Mouse (Mus musculus) liver, adult 2 months (tissue): ENCODE measurements around the gene Gm26602. TPM values are rescaled to one million over a fixed set of nuclear protein-coding genes. Genes with fewer than 3 reads are reported as not detected.
A peak's percentile ranks its signal among the peaks of the same experiment; 100 is the strongest.

Experiments used
- DNase-seq: peaks from one replicate; pipeline ENCODE4 v3.0.0-alpha.2; 2011; ENCODE audit warnings: low read depth, low spot score; ENCODE audit errors: extremely low read depth
- H3K27ac ChIP-seq: fragments of 200-500 bp; replicated peaks from 2 replicates; pipeline ENCODE4 v1.5.1; 2012; ENCODE audit warnings: low read depth, mild to moderate bottlenecking, control low read depth, inconsistent platforms, low read length; ENCODE audit not compliant: insufficient read depth
- H3K27me3 ChIP-seq: fragments of 200-500 bp; 2 replicates; pipeline ENCODE4 v1.6.1; 2012; ENCODE audit warnings: mild to moderate bottlenecking, moderate library complexity, low read length, inconsistent platforms; ENCODE audit not compliant: control insufficient read depth, insufficient read depth
- H3K36me3 ChIP-seq: fragments of 200-500 bp; 2 replicates; pipeline ENCODE4 v1.6.1; 2012; ENCODE audit warnings: low read length, inconsistent platforms; ENCODE audit not compliant: control insufficient read depth, insufficient read depth
- H3K4me1 ChIP-seq: fragments of 200-500 bp; 2 replicates; pipeline ENCODE4 v1.6.1; 2011; ENCODE audit warnings: low read length; ENCODE audit not compliant: control insufficient read depth, insufficient read depth
- H3K4me3 ChIP-seq: fragments of 200-500 bp; 2 replicates; pipeline ENCODE4 v1.5.1; 2011; ENCODE audit warnings: low read depth, mild to moderate bottlenecking, control low read depth, low read length, moderate library complexity; ENCODE audit not compliant: insufficient read depth
- H3K79me2 ChIP-seq: fragments of 200-500 bp; 2 replicates; pipeline ENCODE4 v1.6.1; 2012; ENCODE audit warnings: inconsistent platforms, mild to moderate bottlenecking, low read length, moderate library complexity; ENCODE audit not compliant: control insufficient read depth, insufficient read depth
- H3K9ac ChIP-seq: fragments of 200-500 bp; 2 replicates; pipeline ENCODE4 v1.6.1; 2012; ENCODE audit warnings: low read depth, mild to moderate bottlenecking, control low read depth, inconsistent platforms, low read length
- CTCF ChIP-seq: fragments of 200-500 bp; IDR thresholded peaks from 2 replicates; pipeline ENCODE4 v1.5.1; 2011; ENCODE audit warnings: low read depth, low read length, control low read depth
- POLR2A ChIP-seq: fragments of 200-500 bp; IDR thresholded peaks from 2 replicates; pipeline ENCODE4 v1.6.1; 2011; ENCODE audit warnings: low read length, control low read depth; ENCODE audit not compliant: insufficient read depth; ENCODE audit errors: extremely low read depth
- WGBS: fragments of 180-500 bp; shearing (Covaris S2); methylation state at CpG from one replicate; pipeline ENCODE4 v1.1.7; 2018; 5-methylcytosine and 5-hydroxymethylcytosine counted together
- polyA plus RNA-seq: library from polyadenylated mRNA; depleted of rRNA; stranded (reverse); fragments of >200 nt; gene quantifications from 2 replicates; pipeline ENCODE4 v1.2.3, GENCODE M21; 2012
- total RNA-seq: library from RNA; depleted of rRNA; stranded (reverse); fragments of >200 nt; gene quantifications from 2 replicates; pipeline ENCODE4 v1.2.3, GENCODE M21; 2014

The Gm26602 gene
- total and polyA plus RNA-seq, 2 experiments, result not detected

DNA sequence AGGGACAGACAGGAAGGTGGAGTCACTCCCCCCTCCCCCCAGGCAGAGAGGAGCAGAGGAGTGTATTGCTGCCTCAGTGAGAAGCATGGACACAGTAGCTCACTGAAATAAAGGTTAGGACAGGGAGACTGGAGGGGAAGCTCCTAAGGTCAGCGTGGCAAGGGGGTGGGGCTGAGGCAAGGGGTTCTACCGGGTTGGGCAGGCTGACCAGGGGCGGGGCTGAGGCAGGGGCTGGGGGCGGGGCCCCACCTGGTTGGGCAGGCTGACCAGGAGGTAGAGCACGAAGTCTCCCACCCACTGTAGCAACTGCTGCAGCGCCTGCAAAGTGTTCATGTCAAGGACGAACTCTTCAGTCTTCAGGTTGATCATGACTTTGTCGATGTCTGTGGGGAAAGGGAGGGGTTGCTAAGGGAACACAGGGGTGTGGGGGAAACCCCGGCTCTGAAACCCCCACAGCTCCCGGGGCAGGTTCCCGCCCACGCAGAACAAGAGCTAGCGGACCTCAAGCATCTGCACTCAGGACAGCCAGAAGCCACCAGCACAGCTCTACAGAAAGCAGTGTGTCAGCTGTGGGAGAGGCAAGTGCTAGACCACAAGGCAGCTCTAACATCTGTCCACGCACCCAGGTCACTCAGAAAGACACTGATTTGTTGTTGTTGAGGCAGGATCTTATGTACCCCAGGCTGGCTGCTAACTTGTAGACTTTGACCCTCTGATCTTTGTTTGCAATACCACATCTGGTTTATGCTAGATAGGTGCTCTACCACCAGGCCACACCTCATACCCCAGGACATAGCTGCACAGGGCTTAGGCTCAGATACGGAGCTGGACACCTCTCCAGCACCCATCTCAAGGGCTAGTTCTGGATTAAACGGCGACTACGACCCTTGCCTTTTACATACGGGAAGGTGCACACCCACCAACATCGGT lies 13.1 kb upstream of the Gm26602 start:
- Histone ChIP-seq H3K9ac (peak overlapping the region; percentile 66), H3K4me1 (peaks cover 13% of the 10 kb centered on the region), H3K27ac (peak overlapping the region; percentile 76), H3K4me3 (peak overlapping the region; percentile 53), H3K36me3 (no peaks in the 10 kb centered on the region), H3K27me3 (no peaks in the 10 kb centered on the region), H3K79me2 (peaks cover 3% of the 10 kb centered on the region; the same call in 1 of the 2 replicates)
- TF ChIP-seq POLR2A (no peak), CTCF (no peak)
- DNase-seq, result peak; percentile 82
- 25% methylated on average over 20 of the region's 20 CpGs for WGBS

DNA sequence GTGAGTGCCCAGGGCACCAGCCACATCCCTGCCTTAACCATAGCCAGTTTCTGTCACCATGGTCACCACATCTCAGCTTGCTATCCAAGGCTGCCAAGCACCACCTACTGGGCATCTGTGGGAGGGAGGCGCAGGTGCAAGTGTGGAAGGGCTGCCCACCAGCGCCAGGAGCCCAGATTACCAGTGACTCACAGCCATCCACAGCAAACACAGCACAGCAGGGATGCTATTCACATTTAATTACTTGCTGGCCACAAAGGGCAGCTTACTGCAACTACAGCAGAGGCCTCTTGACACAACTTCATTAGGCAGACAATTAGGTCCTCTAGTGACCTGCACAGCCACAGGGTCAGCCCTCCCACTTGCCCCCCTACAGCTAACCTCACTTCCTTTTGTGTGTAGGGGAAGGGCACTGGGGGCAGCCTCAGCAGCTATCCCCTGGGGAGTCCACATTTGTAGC lies 9.7 kb upstream of the Gm26602 start:
- no peak overlapping the region for H3K4me3 ChIP-seq
- H3K79me2 ChIP-seq, result peaks cover 3% of the 10 kb centered on the region; the same call in 1 of the 2 replicates
- H3K27me3 ChIP-seq, result no peaks in the 10 kb centered on the region
- no peaks in the 10 kb centered on the region for H3K36me3 ChIP-seq
- H3K9ac ChIP-seq, result no peak overlapping the region
- TF ChIP-seq CTCF, result peak; percentile 45
- no peak for TF ChIP-seq POLR2A
- WGBS, result 82% methylated on average over 2 of the region's 2 CpGs
- no peak for DNase-seq
- H3K4me1 ChIP-seq, result peaks cover 13% of the 10 kb centered on the region
- no peak overlapping the region for H3K27ac ChIP-seq

DNA sequence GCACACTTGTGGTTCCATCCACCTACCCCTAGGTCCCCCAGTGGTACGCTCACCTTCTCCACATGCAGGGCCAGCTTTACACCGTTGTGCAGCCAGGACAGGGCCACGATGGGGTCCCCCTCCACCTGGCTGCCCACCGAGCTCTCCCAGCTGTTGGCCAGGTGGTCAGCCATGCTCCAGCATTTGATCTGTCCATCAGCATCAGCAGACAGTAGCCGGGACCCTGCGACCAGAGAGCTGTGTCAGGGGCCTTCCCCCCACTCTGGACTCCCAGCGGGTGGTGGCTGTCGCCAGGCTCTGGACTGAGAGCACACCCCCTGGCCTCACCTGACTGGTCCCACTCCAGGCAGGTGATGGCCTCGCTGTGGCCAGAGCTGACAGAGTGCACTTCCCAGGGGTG lies 3.9 kb upstream of the Gm26602 start:
- WGBS, result 98% methylated on average over 9 of the region's 9 CpGs
- Histone ChIP-seq H3K79me2 (no peaks in the 10 kb centered on the region), H3K9ac (no peak overlapping the region), H3K27ac (no peak overlapping the region), H3K36me3 (no peaks in the 10 kb centered on the region), H3K27me3 (no peaks in the 10 kb centered on the region), H3K4me3 (no peak overlapping the region), H3K4me1 (no peaks in the 10 kb centered on the region)
- DNase-seq, result no peak
- TF ChIP-seq POLR2A (no peak), CTCF (no peak)

DNA sequence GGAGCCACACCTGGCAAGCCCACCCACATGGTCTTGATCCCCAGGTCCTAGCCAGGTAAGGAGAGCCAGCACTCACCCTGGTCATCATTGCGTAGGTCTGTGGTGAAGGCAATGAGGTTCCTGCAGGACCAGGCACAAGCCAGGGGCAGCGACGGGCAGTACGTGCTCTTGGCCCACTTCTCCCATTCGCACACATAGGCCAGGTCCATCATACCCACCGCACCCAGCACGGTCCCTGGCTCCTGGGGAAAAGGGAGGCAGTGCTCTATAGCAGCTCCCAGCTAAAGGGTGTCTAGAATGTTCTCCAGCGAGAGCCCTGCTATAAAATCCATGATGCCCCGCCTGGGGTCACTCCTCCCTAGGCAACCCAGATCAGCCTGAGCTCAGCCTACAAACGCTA lies 3.2 kb upstream of the Gm26602 start:
- Histone ChIP-seq H3K27me3 (no peaks in the 10 kb centered on the region), H3K4me3 (no peak overlapping the region), H3K27ac (no peak overlapping the region), H3K9ac (no peak overlapping the region), H3K4me1 (no peaks in the 10 kb centered on the region), H3K36me3 (no peaks in the 10 kb centered on the region), H3K79me2 (no peaks in the 10 kb centered on the region)
- no peak for TF ChIP-seq POLR2A
- TF ChIP-seq CTCF, result no peak
- 95% methylated on average over 10 of the region's 10 CpGs for WGBS
- DNase-seq, result no peak

DNA sequence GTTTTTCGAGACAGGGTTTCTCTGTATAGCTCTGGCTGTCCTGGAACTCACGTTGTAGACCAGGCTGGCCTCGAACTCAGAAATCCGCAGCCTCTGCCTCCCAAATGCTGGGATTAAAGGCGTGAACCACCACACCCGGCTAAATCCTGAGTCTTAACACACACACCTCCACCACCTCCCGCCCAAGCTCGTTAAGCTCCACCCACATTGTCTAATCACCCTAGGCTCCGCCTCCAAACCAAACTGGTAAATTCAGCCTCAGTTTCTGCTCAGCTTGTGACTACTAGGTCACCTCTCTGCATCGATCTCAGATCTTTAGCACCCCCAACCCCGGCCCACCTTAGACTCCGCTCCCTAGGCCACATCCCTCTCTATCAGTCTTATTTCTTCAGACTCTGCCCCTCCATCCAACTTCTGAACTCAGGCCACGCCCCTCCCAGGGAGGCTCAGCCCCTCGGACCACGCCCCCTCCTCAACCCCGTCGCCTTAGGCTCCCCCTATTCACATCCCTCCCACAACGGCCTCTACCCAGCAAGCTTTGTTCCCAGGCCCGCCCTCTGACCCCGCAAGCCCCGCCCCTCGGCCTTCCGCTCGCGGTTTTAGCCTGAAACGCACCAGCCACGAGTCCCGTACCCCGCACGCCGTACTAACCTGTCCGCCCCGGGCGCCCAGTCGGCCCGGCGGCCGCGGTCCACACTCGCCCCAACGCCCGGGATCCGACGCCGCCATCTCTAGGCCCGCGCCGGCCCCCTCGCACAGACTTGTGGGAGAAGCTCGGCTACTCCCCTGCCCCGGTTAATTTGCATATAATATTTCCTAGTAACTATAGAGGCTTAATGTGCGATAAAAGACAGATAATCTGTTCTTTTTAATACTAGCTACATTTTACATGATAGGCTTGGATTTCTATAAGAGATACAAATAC lies 2.2 kb upstream of the Gm26602 start, which contains the start of gene Med16:
Gene Med16, minus strand, starts transcription at position 757 of the 925 bp plus-strand sequence.
- Histone ChIP-seq H3K9ac (peak within 1 kb of the TSS; percentile 98), H3K79me2 (no peaks in the 10 kb centered on the region), H3K27me3 (no peaks in the 10 kb centered on the region), H3K4me3 (peak within 1 kb of the TSS; percentile 92), H3K27ac (peak within 1 kb of the TSS; percentile 98), H3K36me3 (no peaks in the 10 kb centered on the region), H3K4me1 (no peaks in the 10 kb centered on the region)
- 0 out of 2 replicates have a peak, but pooled peaks have one; percentile 30 for TF ChIP-seq POLR2A
- TF ChIP-seq CTCF, result no peak
- peak; percentile 89 for DNase-seq
- WGBS, result 2% methylated on average over 51 of the region's 52 CpGs
